Mouse (Mus musculus): ENCODE data around the gene Phlda3.

DNA sequence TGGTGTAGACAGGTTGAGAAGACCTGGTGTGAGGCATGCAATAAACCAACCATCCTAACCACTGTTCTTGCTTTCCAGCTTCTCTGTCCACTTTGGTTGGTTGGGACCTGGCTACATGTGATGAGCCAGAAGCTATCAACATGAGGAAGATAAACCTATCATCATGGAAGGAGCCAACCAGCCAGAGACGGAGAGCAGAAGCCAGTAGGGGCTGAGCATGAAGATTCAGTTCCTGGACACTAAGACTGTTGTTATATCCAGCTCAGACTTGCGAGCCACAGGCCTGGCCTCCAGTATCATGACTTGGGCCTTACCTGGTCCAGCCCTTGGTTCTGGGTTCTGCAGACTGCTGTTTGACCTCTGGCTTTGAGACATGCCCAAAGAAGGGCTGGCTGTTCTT, 2.5 kb downstream of the Phlda3 start:
- TF ChIP-seq POLR2A (IDR thresholded peaks at IDR 0.05; ENCODE audit: control insufficient read depth, extremely low read depth, insufficient read depth, low read length, poor library complexity) (no peak), CTCF (IDR thresholded peaks at IDR 0.05; ENCODE audit: borderline replicate concordance, control insufficient read depth, extremely low read depth, insufficient read depth, low read length, poor library complexity) (no peak)
